Mouse (Mus musculus): Measurements from ENCODE around the gene Tnr. TPM values are rescaled to one million over a fixed set of nuclear protein-coding genes. Genes with fewer than 3 reads are reported as not detected.

Gene Tnr
- total and polyA plus RNA-seq, 3 experiments, result 0.01 TPM; not detected in 2

DNA sequence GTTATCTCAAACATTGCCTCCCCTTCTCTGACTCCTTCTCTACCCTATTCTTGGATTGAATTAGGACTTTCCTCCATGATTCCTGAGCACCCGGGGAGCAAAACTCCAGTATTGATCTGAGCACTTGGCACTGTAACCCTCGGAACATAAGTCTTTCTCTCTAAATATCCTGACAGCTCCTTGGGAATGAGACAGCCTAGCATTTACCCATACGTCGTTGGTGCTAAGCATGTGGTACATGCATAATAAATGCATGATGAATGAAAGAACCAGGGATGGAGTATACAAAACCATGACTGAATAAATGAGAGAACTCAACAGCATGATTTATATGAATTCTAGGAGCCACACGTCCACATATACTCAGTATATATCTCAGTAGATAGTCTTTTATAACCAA lies 226.8 kb downstream of the Tnr start:
- H3K27me3 ChIP-seq (ENCODE audit: control insufficient read depth in 1 of 2, insufficient read depth in 2 of 2, low read length in 2 of 2), result no peaks in the 10 kb centered on the region
- no peaks in the 10 kb centered on the region for H3K4me1 ChIP-seq (ENCODE audit: control insufficient read depth in 1 of 2, insufficient read depth in 2 of 2, low read length in 2 of 2)
- H3K79me2 ChIP-seq (ENCODE audit: control insufficient read depth, insufficient read depth, low read length, poor library complexity), result no peaks in the 10 kb centered on the region
- no peak overlapping the region for H3K9ac ChIP-seq (ENCODE audit: control insufficient read depth, low read depth, low read length, poor library complexity, severe bottlenecking)
- H3K4me3 ChIP-seq (ENCODE audit: control insufficient read depth in 1 of 2, insufficient read depth in 1 of 2, low read depth in 2 of 2, low read length in 2 of 2), result no peak overlapping the region
- TF ChIP-seq MAX (IDR thresholded peaks at IDR 0.05; ENCODE audit: low read length), result no peak
- TF ChIP-seq UBTF (IDR thresholded peaks at IDR 0.05; ENCODE audit: borderline replicate concordance, insufficient read depth, low read depth, low read length), result no peak
- TF ChIP-seq CHD2 (IDR thresholded peaks at IDR 0.05; ENCODE audit: low read length), result no peak
- no peak for TF ChIP-seq POLR2A (IDR thresholded peaks at IDR 0.05; ENCODE audit: control insufficient read depth in 1 of 2, insufficient read depth in 1 of 2, low read depth in 1 of 2, low read length in 2 of 2, poor library complexity in 1 of 2)
- no peak for TF ChIP-seq RAD21 (IDR thresholded peaks at IDR 0.05; ENCODE audit: low read depth, low read length)
- TF ChIP-seq RCOR1 (IDR thresholded peaks at IDR 0.05; ENCODE audit: low read depth, low read length), result no peak
- no peak for TF ChIP-seq E2F4 (IDR thresholded peaks at IDR 0.05; ENCODE audit: borderline replicate concordance, low read depth, low read length)
- no peak for TF ChIP-seq USF2 (IDR thresholded peaks at IDR 0.05; ENCODE audit: borderline replicate concordance in 1 of 2, insufficient read depth in 1 of 2, low read depth in 1 of 2, low read length in 2 of 2)
- TF ChIP-seq MEF2A (IDR thresholded peaks at IDR 0.05; ENCODE audit: extremely low read depth, insufficient replicate concordance, low read depth, low read length, poor library complexity, severe bottlenecking), result no peak
- no peak for TF ChIP-seq ELF1 (IDR thresholded peaks at IDR 0.05; ENCODE audit: low read depth, low read length)
- TF ChIP-seq NELFE (IDR thresholded peaks at IDR 0.05; ENCODE audit: low read depth, low read length), result no peak
- TF ChIP-seq KAT2A (conservative IDR thresholded peaks at IDR 0.05; ENCODE audit: low read depth, low read length), result no peak
- TF ChIP-seq CTCF (IDR thresholded peaks at IDR 0.05 in 2 of 3, conservative IDR thresholded peaks at IDR 0.05 in 1 of 3; ENCODE audit: control insufficient read depth in 1 of 3, insufficient read depth in 1 of 3, low read depth in 2 of 3, low read length in 3 of 3, poor library complexity in 1 of 3, severe bottlenecking in 1 of 3), result no peak
- no peak for TF ChIP-seq GATA1 (IDR thresholded peaks at IDR 0.05; ENCODE audit: low read depth, low read length)
- no peak for TF ChIP-seq SIN3A (IDR thresholded peaks at IDR 0.05; ENCODE audit: low read length)
- no peak for TF ChIP-seq MAZ (IDR thresholded peaks at IDR 0.05; ENCODE audit: low read depth, low read length)
- no peak for TF ChIP-seq ZKSCAN1 (IDR thresholded peaks at IDR 0.05; ENCODE audit: low read depth, low read length)
- no peak for TF ChIP-seq HCFC1 (IDR thresholded peaks at IDR 0.05; ENCODE audit: low read depth, low read length)
- TF ChIP-seq ZC3H11A (IDR thresholded peaks at IDR 0.05; ENCODE audit: low read depth, low read length), result no peak
- TF ChIP-seq MYB (IDR thresholded peaks at IDR 0.05; ENCODE audit: low read depth, low read length), result no peak
- no peaks in the 10 kb centered on the region for H3K36me3 ChIP-seq (ENCODE audit: control insufficient read depth in 1 of 2, insufficient read depth in 2 of 2, low read length in 2 of 2)
- no peak overlapping the region for H3K27ac ChIP-seq (ENCODE audit: control insufficient read depth, low read depth, low read length)
- DNase-seq (ENCODE audit: low read depth, low spot score), result no peak
- no peaks in the 10 kb centered on the region for H3K9me3 ChIP-seq (replicated peaks; ENCODE audit: insufficient read depth, low read length)

DNA sequence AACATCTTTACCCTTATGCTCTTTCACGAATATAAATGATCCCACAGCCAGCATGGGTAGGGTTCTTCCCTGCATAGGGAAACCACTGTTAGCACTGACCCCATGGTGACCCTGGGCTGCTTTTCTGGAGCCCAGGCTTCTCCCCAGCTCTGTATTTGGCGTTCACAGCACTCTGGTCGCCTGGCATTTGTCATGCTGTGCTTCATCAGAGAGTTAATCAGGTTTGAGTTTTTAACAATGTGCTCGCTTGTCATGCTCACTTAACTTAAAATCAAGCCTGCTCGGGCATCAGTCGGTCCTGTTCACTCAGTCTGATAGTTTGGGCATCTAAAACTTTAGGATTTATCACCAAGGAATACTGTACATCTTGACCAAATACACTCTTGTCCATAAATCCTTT lies 227.3 kb downstream of the Tnr start:
- H3K27ac ChIP-seq (ENCODE audit: control insufficient read depth, low read depth, low read length), result no peak overlapping the region
- DNase-seq (ENCODE audit: low read depth, low spot score), result no peak
- H3K9me3 ChIP-seq (replicated peaks; ENCODE audit: insufficient read depth, low read length), result no peaks in the 10 kb centered on the region
- H3K36me3 ChIP-seq (ENCODE audit: control insufficient read depth in 1 of 2, insufficient read depth in 2 of 2, low read length in 2 of 2), result no peaks in the 10 kb centered on the region
- TF ChIP-seq MAFK (IDR thresholded peaks at IDR 0.05; ENCODE audit: borderline replicate concordance, low read depth, low read length), result no peak
- no peak for TF ChIP-seq POLR2A (IDR thresholded peaks at IDR 0.05; ENCODE audit: control insufficient read depth in 1 of 2, insufficient read depth in 1 of 2, low read depth in 1 of 2, low read length in 2 of 2, poor library complexity in 1 of 2)
- no peak for TF ChIP-seq NELFE (IDR thresholded peaks at IDR 0.05; ENCODE audit: low read depth, low read length)
- no peak for TF ChIP-seq MYB (IDR thresholded peaks at IDR 0.05; ENCODE audit: low read depth, low read length)
- H3K79me2 ChIP-seq (ENCODE audit: control insufficient read depth, insufficient read depth, low read length, poor library complexity), result no peaks in the 10 kb centered on the region
- H3K9ac ChIP-seq (ENCODE audit: control insufficient read depth, low read depth, low read length, poor library complexity, severe bottlenecking), result no peak overlapping the region
- H3K27me3 ChIP-seq (ENCODE audit: control insufficient read depth in 1 of 2, insufficient read depth in 2 of 2, low read length in 2 of 2), result no peaks in the 10 kb centered on the region
- H3K4me3 ChIP-seq (ENCODE audit: control insufficient read depth in 1 of 2, insufficient read depth in 1 of 2, low read depth in 2 of 2, low read length in 2 of 2), result no peak overlapping the region
- H3K4me1 ChIP-seq (ENCODE audit: control insufficient read depth in 1 of 2, insufficient read depth in 2 of 2, low read length in 2 of 2), result no peaks in the 10 kb centered on the region
